Mouse (Mus musculus) forebrain, embryonic 10.5 days (tissue): ENCODE measurements around the gene Stk17b. TPM values are rescaled to one million over a fixed set of nuclear protein-coding genes. Genes with fewer than 3 reads are reported as not detected.
A peak's percentile ranks its signal among the peaks of the same experiment; 100 is the strongest.

ENCODE experiments used
- DNase-seq: peaks from one replicate; pipeline ENCODE4 v3.0.0-alpha.2; 2017; ENCODE audit warnings: low spot score; ENCODE audit errors: extremely low spot score
- H3K27ac ChIP-seq: fragments of 300-500 bp; sonication (generic); 2 replicates; pipeline ENCODE4 v1.5.1; 2016; ENCODE audit warnings: mild to moderate bottlenecking
- H3K27me3 ChIP-seq: fragments of 300-500 bp; sonication (generic); 2 replicates; pipeline ENCODE4 v1.6.1; 2016; ENCODE audit warnings: mild to moderate bottlenecking; ENCODE audit not compliant: poor library complexity, severe bottlenecking
- H3K36me3 ChIP-seq: fragments of 300-500 bp; sonication (generic); replicated peaks from 2 replicates; pipeline ENCODE4 v1.6.1; 2016; ENCODE audit warnings: mild to moderate bottlenecking, moderate library complexity
- H3K4me1 ChIP-seq: fragments of 300-500 bp; sonication (generic); 2 replicates; pipeline ENCODE4 v1.6.1; 2016
- H3K4me3 ChIP-seq: fragments of 300-500 bp; sonication (generic); 2 replicates; pipeline ENCODE4 v1.5.1; 2016; ENCODE audit warnings: mild to moderate bottlenecking, moderate library complexity
- H3K9me3 ChIP-seq: fragments of 300-500 bp; sonication (generic); 2 replicates; pipeline ENCODE4 v1.6.1; 2016; ENCODE audit warnings: mild to moderate bottlenecking, moderate library complexity
- WGBS: fragments of 180-500 bp; shearing (Covaris S2); methylation state at CpG from one replicate; pipeline ENCODE4 v1.1.7; 2016; 5-methylcytosine and 5-hydroxymethylcytosine counted together
- polyA plus RNA-seq: library from polyadenylated mRNA; unstranded; fragments of >200 nt; fragmentation: Nextera tagmentation; extraction: Ambion mirVana; gene quantifications from 2 replicates; pipeline ENCODE4 v1.2.1, GENCODE M21; 2016

Stk17b gene
- polyA plus RNA-seq, 1 experiment from 2014 or later, result 9.1 TPM

- no peaks in the 10 kb centered on the region for H3K27me3 ChIP-seq
- no peak overlapping the region for H3K27ac ChIP-seq
- no peak for DNase-seq
- H3K36me3 ChIP-seq, result no peaks in the 10 kb centered on the region
- no peaks in the 10 kb centered on the region for H3K9me3 ChIP-seq
- no peak overlapping the region for H3K4me3 ChIP-seq
- peaks cover 10% of the 10 kb centered on the region for H3K4me1 ChIP-seq
- WGBS, result 77% methylated on average over 2 of the region's 2 CpGs
Observed at GRCm38 (mm10) chr1:53808229-53808628, 23.2 kb upstream of the Stk17b start.

DNA sequence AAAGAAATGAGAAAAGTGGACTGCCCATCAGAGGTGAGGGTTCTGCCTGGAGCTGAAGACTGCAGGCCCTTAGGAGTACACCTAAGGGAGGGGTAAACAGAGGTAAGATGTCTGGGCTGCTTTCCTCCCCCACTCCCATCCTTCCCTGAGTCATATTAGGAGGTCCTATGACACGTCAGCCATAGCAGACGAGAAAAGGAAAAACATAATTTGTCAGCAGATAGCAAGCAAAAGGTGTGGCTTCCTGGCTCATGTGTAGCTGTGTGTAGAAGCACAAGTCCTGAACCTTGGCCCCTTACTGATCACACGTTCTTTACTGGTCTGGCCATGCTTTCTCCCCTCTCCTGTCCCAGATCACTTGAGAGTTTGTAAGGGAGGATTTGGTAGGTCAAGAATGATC is 12.8 kb upstream of the Stk17b start:
- no peaks in the 10 kb centered on the region for H3K36me3 ChIP-seq
- H3K4me1 ChIP-seq, result no peaks in the 10 kb centered on the region
- H3K27ac ChIP-seq, result no peak overlapping the region
- no peak for DNase-seq
- H3K9me3 ChIP-seq, result no peaks in the 10 kb centered on the region
- no peaks in the 10 kb centered on the region for H3K27me3 ChIP-seq
- WGBS, result 79% methylated on average over 3 of the region's 3 CpGs
- H3K4me3 ChIP-seq, result no peak overlapping the region

DNA sequence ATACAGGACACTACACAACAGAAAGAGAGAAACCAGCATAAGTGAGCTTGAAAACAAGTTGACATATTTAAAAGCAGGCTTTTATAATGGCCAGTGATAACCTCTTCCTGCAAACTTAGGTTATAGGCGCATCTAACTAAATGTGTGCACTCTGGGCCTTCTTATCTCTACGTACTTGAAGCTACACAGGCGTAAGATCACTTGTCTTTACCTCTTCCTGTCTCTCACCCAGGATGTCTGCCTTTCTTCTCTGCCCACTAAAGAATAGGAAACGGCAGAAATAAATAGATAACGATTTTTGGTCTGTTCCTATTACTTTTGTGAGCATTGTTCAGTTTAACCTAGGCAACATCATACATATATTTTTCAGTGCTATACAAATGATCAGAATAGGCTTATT is 12.1 kb upstream of the Stk17b start:
- H3K4me3 ChIP-seq, result no peak overlapping the region
- H3K27me3 ChIP-seq, result no peaks in the 10 kb centered on the region
- H3K4me1 ChIP-seq, result no peaks in the 10 kb centered on the region
- no peaks in the 10 kb centered on the region for H3K36me3 ChIP-seq
- DNase-seq, result no peak
- no peaks in the 10 kb centered on the region for H3K9me3 ChIP-seq
- no peak overlapping the region for H3K27ac ChIP-seq
- 93% methylated on average over 5 of the region's 5 CpGs for WGBS

- Histone ChIP-seq H3K4me1 (no peaks in the 10 kb centered on the region), H3K27me3 (no peaks in the 10 kb centered on the region), H3K4me3 (no peak overlapping the region), H3K36me3 (no peaks in the 10 kb centered on the region), H3K27ac (no peak overlapping the region), H3K9me3 (no peaks in the 10 kb centered on the region)
- DNase-seq, result no peak
- 90% methylated on average over 6 of the region's 6 CpGs for WGBS
Observed at GRCm38 (mm10) chr1:53796271-53796670, 11.2 kb upstream of the Stk17b start.

- WGBS, result 79% methylated on average over 4 of the region's 4 CpGs
- Histone ChIP-seq H3K36me3 (no peaks in the 10 kb centered on the region), H3K4me3 (no peak overlapping the region), H3K27ac (no peak overlapping the region), H3K9me3 (no peaks in the 10 kb centered on the region), H3K27me3 (no peaks in the 10 kb centered on the region), H3K4me1 (no peaks in the 10 kb centered on the region)
- no peak for DNase-seq
Observed at GRCm38 (mm10) chr1:53795591-53795990, 10.6 kb upstream of the Stk17b start.

GRCm38 (mm10) chr1:53795081-53795480 is 10.1 kb upstream of the Stk17b start:
- H3K4me3 ChIP-seq, result no peak overlapping the region
- no peaks in the 10 kb centered on the region for H3K36me3 ChIP-seq
- no peaks in the 10 kb centered on the region for H3K9me3 ChIP-seq
- H3K27ac ChIP-seq, result no peak overlapping the region
- no peaks in the 10 kb centered on the region for H3K27me3 ChIP-seq
- no peak for DNase-seq
- WGBS, result 96% methylated on average over 5 of the region's 5 CpGs
- H3K4me1 ChIP-seq, result no peaks in the 10 kb centered on the region

DNA sequence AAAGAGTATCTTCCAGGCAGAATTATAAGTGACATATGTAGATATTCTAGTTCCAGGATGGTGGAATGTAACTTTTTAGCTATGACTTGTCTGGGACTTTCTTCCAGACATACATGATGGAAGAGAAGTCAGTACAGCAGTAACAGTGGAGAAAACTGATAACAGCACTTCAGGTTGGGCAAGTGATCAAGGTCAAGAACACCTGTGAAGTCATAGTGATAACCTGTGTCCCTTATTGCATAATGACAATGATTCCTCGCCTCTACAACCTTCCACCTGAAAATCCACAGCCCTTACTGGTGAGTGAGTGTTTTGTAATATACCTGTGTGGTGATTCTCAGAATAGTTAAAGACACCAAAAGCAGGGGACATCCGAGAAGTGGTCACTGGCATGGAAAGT is 9.3 kb upstream of the Stk17b start:
- Histone ChIP-seq H3K27me3 (no peaks in the 10 kb centered on the region), H3K36me3 (no peaks in the 10 kb centered on the region), H3K9me3 (no peaks in the 10 kb centered on the region), H3K4me1 (no peaks in the 10 kb centered on the region), H3K27ac (no peak overlapping the region), H3K4me3 (no peak overlapping the region)
- DNase-seq, result no peak
- WGBS, result 90% methylated on average over 2 of the region's 2 CpGs

- Histone ChIP-seq H3K27me3 (no peaks in the 10 kb centered on the region), H3K4me3 (no peak overlapping the region), H3K9me3 (no peaks in the 10 kb centered on the region), H3K27ac (no peak overlapping the region), H3K36me3 (no peaks in the 10 kb centered on the region), H3K4me1 (no peaks in the 10 kb centered on the region)
- WGBS, result 88% methylated on average over 2 of the region's 2 CpGs
- DNase-seq, result no peak
Observed at GRCm38 (mm10) chr1:53791343-53791742, 6.3 kb upstream of the Stk17b start.

DNA sequence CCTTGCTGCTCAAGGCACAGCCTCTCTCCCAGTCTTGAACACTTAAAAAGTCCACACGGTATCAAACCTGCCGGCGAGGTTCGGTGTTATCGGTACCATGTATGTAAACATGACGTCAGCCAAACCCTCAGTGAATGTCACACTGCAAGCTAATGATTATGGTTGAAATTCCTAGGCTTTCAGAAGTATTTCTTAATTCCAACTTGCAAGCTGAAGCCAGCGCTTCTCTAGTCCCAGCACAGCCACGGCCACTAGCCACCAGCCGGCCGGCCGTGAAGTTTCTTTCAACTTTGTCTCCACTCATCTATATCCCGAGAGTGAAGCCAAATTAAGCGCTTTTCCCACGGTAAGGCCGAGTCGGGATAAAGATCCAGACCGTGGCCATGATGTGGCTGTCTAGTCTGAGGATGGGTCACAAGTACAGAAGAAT is 718 bp downstream of the Stk17b start:
- H3K9me3 ChIP-seq, result no peaks in the 10 kb centered on the region
- peak; percentile 42 for DNase-seq
- peak overlapping the region; percentile 90 for H3K27ac ChIP-seq
- H3K27me3 ChIP-seq, result no peaks in the 10 kb centered on the region
- H3K36me3 ChIP-seq, result no peaks in the 10 kb centered on the region
- H3K4me3 ChIP-seq, result peak overlapping the region; percentile 90
- peaks cover 6% of the 10 kb centered on the region for H3K4me1 ChIP-seq
- under 1% methylated on average over 17 of the region's 17 CpGs for WGBS

DNA sequence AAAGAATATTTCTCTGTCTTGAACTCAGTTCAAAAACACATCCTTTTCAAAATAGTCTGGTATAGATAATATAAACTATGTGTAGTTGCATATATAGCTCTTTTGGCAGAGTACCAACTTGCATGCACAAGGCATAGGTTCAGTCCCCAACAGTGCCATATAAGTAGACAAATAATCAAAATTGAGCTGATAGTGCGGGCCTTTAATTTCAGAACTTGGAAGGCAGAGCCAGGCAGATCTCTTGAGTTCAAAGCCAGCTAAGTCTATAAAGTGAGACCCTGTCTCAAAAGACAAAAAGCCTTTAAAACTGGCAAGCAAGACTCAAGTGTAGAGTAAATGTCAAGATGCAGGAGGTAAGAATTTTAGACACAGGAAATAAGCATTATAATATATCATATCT is 2.1 kb downstream of the Stk17b start:
- DNase-seq, result no peak
- no peaks in the 10 kb centered on the region for H3K9me3 ChIP-seq
- no peak overlapping the region for H3K4me3 ChIP-seq
- H3K27ac ChIP-seq, result no peak overlapping the region
- 98% methylated on average over 1 of the region's 1 CpGs for WGBS
- H3K36me3 ChIP-seq, result no peaks in the 10 kb centered on the region
- no peaks in the 10 kb centered on the region for H3K27me3 ChIP-seq
- H3K4me1 ChIP-seq, result peaks cover 6% of the 10 kb centered on the region

- 86% methylated on average over 3 of the region's 3 CpGs for WGBS
- Histone ChIP-seq H3K27me3 (no peaks in the 10 kb centered on the region), H3K4me3 (no peak overlapping the region), H3K27ac (no peak overlapping the region), H3K36me3 (no peaks in the 10 kb centered on the region), H3K4me1 (peaks cover 6% of the 10 kb centered on the region), H3K9me3 (no peaks in the 10 kb centered on the region)
- DNase-seq, result no peak
Observed at GRCm38 (mm10) chr1:53782079-53782478, 2.9 kb downstream of the Stk17b start.

DNA sequence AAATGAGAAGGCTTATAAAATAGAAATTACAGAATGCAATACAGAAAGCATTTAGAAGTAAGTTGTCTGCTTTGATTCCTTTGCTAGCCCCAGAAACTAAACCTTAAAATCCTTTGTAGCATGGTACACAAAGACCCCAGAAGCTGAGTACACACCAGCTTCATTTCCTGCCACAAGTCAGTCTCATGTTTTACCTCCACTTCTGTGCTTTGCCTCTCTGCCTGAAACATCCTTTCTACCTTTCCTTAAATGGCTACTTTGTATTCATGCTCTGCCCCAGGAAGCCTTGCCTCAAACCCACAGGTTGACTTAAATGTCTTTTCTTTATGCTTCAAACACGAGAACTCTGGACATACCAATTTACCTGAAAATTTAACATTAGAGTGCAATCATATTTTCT is 3.7 kb downstream of the Stk17b start:
- Histone ChIP-seq H3K27ac (no peak overlapping the region), H3K27me3 (no peaks in the 10 kb centered on the region), H3K4me3 (no peak overlapping the region), H3K4me1 (peaks cover 6% of the 10 kb centered on the region), H3K36me3 (no peaks in the 10 kb centered on the region), H3K9me3 (no peaks in the 10 kb centered on the region)
- WGBS, result 87% methylated on average over 1 of the region's 1 CpGs
- no peak for DNase-seq

- Histone ChIP-seq H3K27ac (no peak overlapping the region), H3K27me3 (no peaks in the 10 kb centered on the region), H3K9me3 (no peaks in the 10 kb centered on the region), H3K4me3 (no peak overlapping the region), H3K4me1 (peaks cover 4% of the 10 kb centered on the region), H3K36me3 (no peaks in the 10 kb centered on the region)
- DNase-seq, result no peak
- WGBS, result 94% methylated on average over 7 of the region's 7 CpGs
Observed at GRCm38 (mm10) chr1:53776176-53776905, 8.7 kb downstream of the Stk17b start.

- no peak for DNase-seq
- Histone ChIP-seq H3K9me3 (no peaks in the 10 kb centered on the region), H3K27ac (no peak overlapping the region), H3K36me3 (no peaks in the 10 kb centered on the region), H3K4me1 (peaks cover 4% of the 10 kb centered on the region), H3K4me3 (no peak overlapping the region), H3K27me3 (no peaks in the 10 kb centered on the region)
- 95% methylated on average over 2 of the region's 2 CpGs for WGBS
Observed at GRCm38 (mm10) chr1:53775545-53775944, 9.5 kb downstream of the Stk17b start.
